Mouse (Mus musculus): ENCODE data around the gene Nfkbib. TPM values are rescaled to one million over a fixed set of nuclear protein-coding genes. Genes with fewer than 3 reads are reported as not detected.
A peak's percentile ranks its signal among the peaks of the same experiment; 100 is the strongest.

Gene Nfkbib
- not detected in 2 replicates for polyA plus RNA-seq (2012; ENCODE audit: insufficient read depth, insufficient read length, low replicate concordance, missing spikeins)

DNA sequence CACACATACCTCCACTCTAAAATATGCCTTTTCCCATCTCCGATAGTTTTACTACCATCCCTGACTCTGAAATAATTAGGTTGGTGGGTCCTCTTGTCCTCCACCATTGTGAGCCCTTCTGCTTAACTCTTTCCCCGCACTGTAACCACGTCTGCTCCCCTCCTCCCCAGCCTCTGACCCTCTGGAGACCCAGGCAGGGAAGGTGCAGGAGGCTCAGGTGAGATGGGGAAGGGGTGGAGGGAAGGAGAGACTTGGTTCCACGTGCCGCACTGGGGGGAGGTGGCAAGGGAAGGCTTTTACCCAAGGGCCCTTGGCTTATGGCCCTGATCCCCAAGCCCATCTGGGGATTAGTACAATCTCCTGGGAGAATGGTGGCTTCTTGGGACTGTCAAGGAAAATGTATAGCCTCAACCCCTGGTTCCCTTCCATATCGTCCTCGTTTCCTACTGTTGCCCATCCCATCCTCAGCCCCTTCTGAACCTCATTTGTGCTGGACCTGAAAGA lies at the start of gene Nfkbib:
Gene Nfkbib (minus strand): TSS at position 51 of the 504 bp plus-strand sequence.
- Histone ChIP-seq H3K27ac (ENCODE audit: insufficient read depth, low read depth, low read length) (no peak within 1 kb of the TSS), H3K4me1 (ENCODE audit: control insufficient read depth, insufficient read depth, low read length) (peaks cover 11% of the 10 kb centered on the region), H3K4me3 (ENCODE audit: insufficient read depth, low read depth, low read length) (peak within 1 kb of the TSS; percentile 99)
- TF ChIP-seq POLR2A (IDR thresholded peaks at IDR 0.05; ENCODE audit: insufficient read depth, low read depth, low read length): no peak
- TF ChIP-seq CTCF (IDR thresholded peaks at IDR 0.05; ENCODE audit: insufficient read depth, low read depth, low read length): no peak
- WGBS: 45% methylated on average over 7 of the region's 7 CpGs

DNA sequence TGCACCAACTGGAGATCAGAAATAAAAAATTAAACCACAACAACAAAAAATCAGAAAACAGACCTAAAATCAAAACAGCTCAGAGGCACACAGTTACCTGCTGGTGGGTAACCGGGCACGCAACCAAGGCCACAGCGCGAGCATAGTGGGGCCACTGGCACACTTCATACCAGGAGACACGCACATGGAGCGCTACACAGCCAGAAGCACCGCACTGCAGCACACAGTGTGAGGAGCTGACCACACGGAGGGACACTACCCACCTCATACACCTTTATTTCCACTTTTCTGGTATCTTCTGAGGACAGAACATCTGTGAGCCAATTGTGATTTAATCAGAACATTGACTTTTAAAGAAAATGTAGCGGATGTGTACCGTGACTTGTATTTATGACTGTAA lies 49.6 kb upstream of the Nfkbib start:
- 78% methylated on average over 10 of the region's 10 CpGs for WGBS
- Histone ChIP-seq H3K4me3 (ENCODE audit: insufficient read depth, low read depth, low read length) (no peak overlapping the region), H3K4me1 (ENCODE audit: control insufficient read depth, insufficient read depth, low read length) (peaks cover 61% of the 10 kb centered on the region), H3K27ac (ENCODE audit: insufficient read depth, low read depth, low read length) (no peak overlapping the region)
- TF ChIP-seq POLR2A (IDR thresholded peaks at IDR 0.05; ENCODE audit: insufficient read depth, low read depth, low read length) (no peak), CTCF (IDR thresholded peaks at IDR 0.05; ENCODE audit: insufficient read depth, low read depth, low read length) (no peak)

DNA sequence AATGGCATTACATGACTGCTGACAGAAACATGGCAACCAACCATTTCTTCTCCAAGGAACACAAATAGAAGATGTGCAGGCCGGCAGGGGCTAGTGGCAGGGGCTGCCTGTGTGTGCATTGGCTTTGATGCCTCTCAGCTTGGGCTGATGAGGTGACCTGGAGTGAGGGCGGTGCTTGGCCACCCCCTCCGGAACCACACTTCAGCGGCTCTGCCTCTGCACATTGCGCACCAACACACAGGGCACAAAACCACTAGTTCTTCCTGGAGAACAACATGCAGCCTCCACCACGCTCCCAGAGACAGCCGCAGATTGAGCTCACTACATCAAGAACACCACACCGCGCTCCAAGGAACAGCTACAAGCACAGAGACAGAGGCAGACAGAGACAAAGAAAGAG lies 48.9 kb upstream of the Nfkbib start:
- no peak overlapping the region for H3K27ac ChIP-seq (ENCODE audit: insufficient read depth, low read depth, low read length)
- TF ChIP-seq CTCF (IDR thresholded peaks at IDR 0.05; ENCODE audit: insufficient read depth, low read depth, low read length) (no peak), POLR2A (IDR thresholded peaks at IDR 0.05; ENCODE audit: insufficient read depth, low read depth, low read length) (no peak)

DNA sequence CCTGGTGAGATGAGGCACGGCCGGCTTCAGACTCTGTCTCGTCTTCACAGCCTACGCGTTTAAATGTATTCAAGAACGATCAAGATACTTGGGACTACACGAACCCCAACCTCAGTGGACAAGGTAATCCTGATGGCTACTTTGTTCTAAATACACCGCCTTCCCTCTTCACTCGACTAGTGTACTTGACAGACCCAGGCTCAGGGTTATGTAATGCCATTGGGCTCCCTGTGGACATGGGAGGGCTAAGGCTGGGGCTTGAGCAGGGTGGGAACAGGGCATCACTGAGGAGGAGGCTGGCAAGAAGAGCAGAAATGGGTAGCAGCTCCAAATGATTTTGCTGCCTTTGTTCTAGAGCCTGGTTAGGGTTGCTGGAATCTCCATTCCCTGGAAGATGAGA lies 47.9 kb upstream of the Nfkbib start:
- Histone ChIP-seq H3K27ac (ENCODE audit: insufficient read depth, low read depth, low read length) (no peak overlapping the region), H3K4me1 (ENCODE audit: control insufficient read depth, insufficient read depth, low read length) (peaks cover 46% of the 10 kb centered on the region), H3K4me3 (ENCODE audit: insufficient read depth, low read depth, low read length) (no peak overlapping the region)
- TF ChIP-seq CTCF (IDR thresholded peaks at IDR 0.05; ENCODE audit: insufficient read depth, low read depth, low read length) (no peak), POLR2A (IDR thresholded peaks at IDR 0.05; ENCODE audit: insufficient read depth, low read depth, low read length) (no peak)
- WGBS: 86% methylated on average over 9 of the region's 9 CpGs

More for the DNA sequence above, 48.9 kb upstream of the Nfkbib start:
- H3K4me1 ChIP-seq (ENCODE audit: control insufficient read depth, insufficient read depth, low read length): peaks cover 56% of the 10 kb centered on the region
- no peak overlapping the region for H3K4me3 ChIP-seq (ENCODE audit: insufficient read depth, low read depth, low read length)
- 46% methylated on average over 9 of the region's 9 CpGs for WGBS

DNA sequence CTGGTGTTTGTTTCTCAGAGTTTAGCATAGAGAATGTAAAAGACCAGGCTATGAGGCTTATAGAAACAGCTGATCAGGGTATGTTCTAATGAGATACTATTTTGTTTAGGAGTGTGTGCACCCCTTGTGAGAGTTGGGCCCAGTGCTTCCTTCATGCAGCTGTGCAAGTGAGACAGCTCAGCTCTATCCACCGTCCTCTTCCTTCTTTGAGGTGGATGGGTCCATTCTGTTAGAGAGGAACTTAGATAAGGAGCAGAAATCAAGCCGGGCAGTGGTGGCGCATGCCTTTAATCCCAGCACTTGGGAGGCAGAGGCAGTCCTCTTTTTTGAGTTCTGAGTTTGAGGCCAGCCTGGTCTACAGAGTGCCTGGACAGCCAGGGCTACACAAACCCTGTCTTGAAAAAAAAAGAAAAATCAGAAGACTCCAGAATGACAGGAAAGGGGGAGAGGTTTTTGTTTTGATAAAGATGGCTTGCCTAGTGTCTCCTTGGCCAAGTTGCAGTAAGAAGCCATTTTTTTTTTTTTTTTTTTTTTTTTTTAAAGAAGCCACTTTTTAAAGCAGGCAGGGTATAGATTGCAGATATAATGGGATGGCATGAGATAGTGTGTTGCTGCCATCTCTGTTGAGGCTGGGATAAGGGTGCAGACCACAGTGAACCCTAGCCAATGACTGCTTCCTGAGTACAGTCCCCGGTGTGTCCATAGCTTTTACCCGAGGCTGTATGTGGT lies 47.2 kb upstream of the Nfkbib start:
- no peak overlapping the region for H3K27ac ChIP-seq (ENCODE audit: insufficient read depth, low read depth, low read length)
- no peak for TF ChIP-seq CTCF (IDR thresholded peaks at IDR 0.05; ENCODE audit: insufficient read depth, low read depth, low read length)
- TF ChIP-seq POLR2A (IDR thresholded peaks at IDR 0.05; ENCODE audit: insufficient read depth, low read depth, low read length): no peak
- WGBS: 79% methylated on average over 5 of the region's 5 CpGs
- peaks cover 41% of the 10 kb centered on the region for H3K4me1 ChIP-seq (ENCODE audit: control insufficient read depth, insufficient read depth, low read length)
- H3K4me3 ChIP-seq (ENCODE audit: insufficient read depth, low read depth, low read length): no peak overlapping the region

DNA sequence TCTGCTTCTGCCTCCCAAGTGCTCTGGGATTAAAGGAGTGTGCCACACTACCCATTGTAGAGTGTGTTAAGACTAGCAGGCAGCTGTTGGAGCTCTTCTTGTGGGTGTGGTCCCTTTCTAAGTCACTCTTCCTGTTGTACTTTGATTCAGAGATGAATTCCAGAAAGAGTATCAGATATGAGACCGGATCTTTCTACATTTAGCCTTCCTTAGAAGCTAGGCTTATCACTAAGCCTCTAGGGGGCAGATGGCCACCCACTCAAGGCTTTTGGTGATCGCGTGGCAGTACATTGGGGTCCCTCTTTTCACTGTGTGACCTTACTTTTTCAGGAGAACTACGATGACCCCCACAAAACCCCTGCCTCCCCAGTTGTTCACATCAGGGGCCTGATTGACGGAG lies 45.6 kb upstream of the Nfkbib start:
- 46% methylated on average over 5 of the region's 5 CpGs for WGBS
- Histone ChIP-seq H3K4me3 (ENCODE audit: insufficient read depth, low read depth, low read length) (no peak overlapping the region; the same call in 1 of the 2 replicates), H3K4me1 (ENCODE audit: control insufficient read depth, insufficient read depth, low read length) (peaks cover 39% of the 10 kb centered on the region), H3K27ac (ENCODE audit: insufficient read depth, low read depth, low read length) (no peak overlapping the region; the same call in 1 of the 2 replicates)
- TF ChIP-seq POLR2A (IDR thresholded peaks at IDR 0.05; ENCODE audit: insufficient read depth, low read depth, low read length): no peak
- TF ChIP-seq CTCF (IDR thresholded peaks at IDR 0.05; ENCODE audit: insufficient read depth, low read depth, low read length): no peak

DNA sequence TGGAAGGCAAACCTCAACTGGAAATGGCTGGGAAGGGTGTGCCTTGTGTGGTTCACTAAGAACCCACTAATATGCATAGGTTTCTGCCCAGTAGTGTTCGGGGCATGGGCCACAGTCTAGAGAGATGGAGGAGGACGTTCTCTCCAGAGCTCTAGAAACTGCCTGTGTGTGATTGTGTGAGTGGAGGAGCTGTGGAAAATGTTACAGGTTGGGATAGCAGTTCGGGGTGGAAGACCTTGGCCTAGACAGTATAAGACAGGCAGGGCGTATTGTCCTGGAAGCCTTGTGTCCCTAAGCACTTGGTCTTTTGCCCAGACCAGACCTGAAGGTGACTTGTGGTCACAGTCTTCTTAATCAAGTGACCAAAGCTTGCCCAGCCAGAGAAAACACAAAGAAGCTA lies 45.1 kb upstream of the Nfkbib start:
- H3K4me1 ChIP-seq (ENCODE audit: control insufficient read depth, insufficient read depth, low read length): peaks cover 43% of the 10 kb centered on the region
- peak overlapping the region; percentile 23; the same call in 1 of the 2 replicates for H3K27ac ChIP-seq (ENCODE audit: insufficient read depth, low read depth, low read length)
- WGBS: 20% methylated on average over 4 of the region's 4 CpGs
- H3K4me3 ChIP-seq (ENCODE audit: insufficient read depth, low read depth, low read length): peak overlapping the region; percentile 32
- no peak for TF ChIP-seq CTCF (IDR thresholded peaks at IDR 0.05; ENCODE audit: insufficient read depth, low read depth, low read length)
- TF ChIP-seq POLR2A (IDR thresholded peaks at IDR 0.05; ENCODE audit: insufficient read depth, low read depth, low read length): no peak

DNA sequence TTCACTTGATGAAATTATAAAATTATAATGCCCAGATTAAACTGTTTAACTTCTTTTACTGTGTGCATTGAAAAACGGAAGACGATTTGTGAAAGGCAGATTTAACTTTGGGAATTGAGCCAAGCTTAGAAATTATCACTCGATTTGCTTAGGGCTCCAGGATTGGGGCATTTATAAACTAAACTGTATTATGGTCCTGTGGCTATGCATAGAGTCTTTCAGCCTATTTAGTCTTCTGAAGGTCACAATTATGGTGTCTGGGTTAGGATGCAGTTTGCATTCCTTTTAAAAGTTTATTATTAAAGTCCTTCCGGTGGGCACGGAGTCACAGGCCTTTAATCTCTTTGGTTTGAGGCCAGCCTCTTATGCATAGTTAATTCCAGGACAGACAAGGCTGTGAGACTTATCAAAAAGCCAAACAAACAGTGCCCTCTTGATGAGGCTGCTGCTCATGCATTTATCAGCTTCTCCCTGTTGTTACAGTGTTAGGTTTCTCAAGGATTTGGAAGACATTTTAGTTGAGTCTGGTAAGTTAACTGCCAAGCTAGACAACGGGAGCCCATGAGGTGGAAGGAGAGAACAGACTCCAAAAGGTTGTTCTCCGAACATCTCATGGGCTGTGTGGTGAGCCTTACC lies 44.4 kb upstream of the Nfkbib start:
- no peak for TF ChIP-seq CTCF (IDR thresholded peaks at IDR 0.05; ENCODE audit: insufficient read depth, low read depth, low read length)
- TF ChIP-seq POLR2A (IDR thresholded peaks at IDR 0.05; ENCODE audit: insufficient read depth, low read depth, low read length): no peak
- Histone ChIP-seq H3K4me1 (ENCODE audit: control insufficient read depth, insufficient read depth, low read length) (peaks cover 41% of the 10 kb centered on the region), H3K4me3 (ENCODE audit: insufficient read depth, low read depth, low read length) (peak overlapping the region; percentile 93), H3K27ac (ENCODE audit: insufficient read depth, low read depth, low read length) (no peak overlapping the region)
- WGBS: under 1% methylated on average over 7 of the region's 7 CpGs

DNA sequence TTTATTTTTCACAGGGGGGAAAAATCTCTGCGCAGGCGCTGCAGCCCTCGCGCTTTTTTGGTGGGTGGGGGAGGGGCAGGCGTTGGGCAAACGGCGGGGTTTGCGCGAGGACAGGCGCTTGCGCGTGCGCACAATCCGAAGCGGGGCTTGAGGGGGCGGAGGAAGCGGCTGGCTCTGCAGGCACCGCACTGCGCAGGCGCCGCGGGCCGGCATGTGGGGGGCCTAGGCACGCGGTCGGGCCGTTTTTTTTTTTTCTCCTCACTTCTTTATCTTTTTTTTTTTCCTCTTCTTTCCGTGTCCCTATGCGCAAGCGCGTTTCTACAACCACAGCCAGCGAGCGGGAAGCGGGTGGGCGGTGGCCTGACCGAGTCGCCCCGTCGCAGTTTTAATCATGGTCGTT lies 43.9 kb upstream of the Nfkbib start:
- no peak for TF ChIP-seq POLR2A (IDR thresholded peaks at IDR 0.05; ENCODE audit: insufficient read depth, low read depth, low read length)
- TF ChIP-seq CTCF (IDR thresholded peaks at IDR 0.05; ENCODE audit: insufficient read depth, low read depth, low read length): no peak
- H3K27ac ChIP-seq (ENCODE audit: insufficient read depth, low read depth, low read length): peak overlapping the region; percentile 97; the same call in 1 of the 2 replicates
- peak overlapping the region; percentile 93 for H3K4me3 ChIP-seq (ENCODE audit: insufficient read depth, low read depth, low read length)
- WGBS: under 1% methylated on average over 39 of the region's 40 CpGs
- peaks cover 36% of the 10 kb centered on the region for H3K4me1 ChIP-seq (ENCODE audit: control insufficient read depth, insufficient read depth, low read length)

Data from olfactory bulb, adult 2 months (tissue).